Mouse (Mus musculus): ENCODE results near the gene Pkp2. TPM values are rescaled to one million over a fixed set of nuclear protein-coding genes. Genes with fewer than 3 reads are reported as not detected.

Gene Pkp2
- total RNA-seq, 1 experiment, result 57.7 TPM

- Histone ChIP-seq H3K27ac (ENCODE audit: insufficient read depth, low read depth, low read length, poor library complexity, severe bottlenecking) (no peak overlapping the region), H3K9me3 (ENCODE audit: control insufficient read depth, insufficient read depth, low read depth, low read length) (no peaks in the 10 kb centered on the region), H3K4me1 (ENCODE audit: control insufficient read depth in 2 of 2, insufficient read depth in 2 of 2, low read length in 2 of 2, poor library complexity in 1 of 2) (no peaks in the 10 kb centered on the region), H3K36me3 (ENCODE audit: control insufficient read depth, insufficient read depth, low read length, poor library complexity, severe bottlenecking) (peaks cover 2% of the 10 kb centered on the region; the same call in 1 of the 2 replicates), H3K4me3 (ENCODE audit: insufficient read depth in 1 of 2, low read depth in 1 of 2, low read length in 2 of 2, poor library complexity in 1 of 2, severe bottlenecking in 1 of 2) (no peak overlapping the region), H3K9ac (ENCODE audit: insufficient read depth, low read depth, low read length, poor library complexity, severe bottlenecking) (no peak overlapping the region)
- no peak for DNase-seq (ENCODE audit: low read depth, low spot score)
- in situ Hi-C loops (cut with MboI; ENCODE audit: low sequenced_read_pairs in 2 of 2, unreplicated experiment in 2 of 2), result no loop called here
- TF ChIP-seq ZNF384 (IDR thresholded peaks at IDR 0.05; ENCODE audit: low read depth, low read length) (no peak), ZC3H11A (IDR thresholded peaks at IDR 0.05; ENCODE audit: borderline replicate concordance, low read depth, low read length) (no peak), MAFK (IDR thresholded peaks at IDR 0.05; ENCODE audit: insufficient read depth, low read depth, low read length) (no peak), CHD2 (IDR thresholded peaks at IDR 0.05; ENCODE audit: low read depth, low read length) (no peak), HCFC1 (IDR thresholded peaks at IDR 0.05; ENCODE audit: borderline replicate concordance, insufficient read depth, low read length) (no peak)
Observed at GRCm38 (mm10) chr16:16250470-16250869, 37.4 kb downstream of the Pkp2 start.

DNA sequence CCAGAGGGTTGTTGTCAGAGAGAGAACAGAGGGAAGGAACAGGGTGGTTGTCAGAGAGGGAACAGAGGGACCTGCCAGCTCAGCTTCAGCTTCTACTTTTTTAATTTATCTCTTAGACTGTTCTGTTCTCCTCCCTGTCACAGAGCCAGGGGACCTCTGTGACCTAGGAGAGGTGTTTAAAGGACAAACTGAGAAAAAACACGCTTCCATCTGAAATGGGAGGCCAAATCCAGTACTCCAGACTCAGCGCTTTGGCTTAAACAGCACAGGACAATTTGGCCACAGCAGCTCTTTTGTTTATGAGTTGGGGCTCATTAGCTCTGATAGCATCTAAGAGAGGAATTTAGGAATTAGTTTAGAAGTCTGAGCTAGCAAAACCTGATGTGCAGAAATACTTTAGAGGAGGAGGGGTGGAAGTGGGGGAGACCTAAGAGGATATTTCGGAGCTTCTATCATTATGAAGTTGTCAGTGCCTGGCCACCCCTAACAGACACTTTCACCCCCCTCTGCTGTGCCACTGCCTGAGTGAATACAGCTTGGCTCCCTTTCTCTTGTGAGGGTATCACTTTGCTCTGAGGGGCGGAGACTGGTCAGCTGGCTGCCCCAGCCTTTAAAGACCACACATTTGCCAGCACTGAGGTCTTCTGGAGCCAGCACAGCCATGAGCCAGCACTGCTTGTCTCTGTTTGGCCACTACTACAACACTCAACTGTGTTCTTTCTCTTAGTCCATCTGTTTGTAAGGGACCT is 40.4 kb downstream of the Pkp2 start:
- H3K27ac ChIP-seq (ENCODE audit: insufficient read depth, low read depth, low read length, poor library complexity, severe bottlenecking), result no peak overlapping the region
- H3K36me3 ChIP-seq (ENCODE audit: control insufficient read depth, insufficient read depth, low read length, poor library complexity, severe bottlenecking), result no peaks in the 10 kb centered on the region; the same call in 1 of the 2 replicates
- H3K4me3 ChIP-seq (ENCODE audit: insufficient read depth in 1 of 2, low read depth in 1 of 2, low read length in 2 of 2, poor library complexity in 1 of 2, severe bottlenecking in 1 of 2), result no peak overlapping the region
- no peak for TF ChIP-seq ZNF384 (IDR thresholded peaks at IDR 0.05; ENCODE audit: low read depth, low read length)
- TF ChIP-seq HCFC1 (IDR thresholded peaks at IDR 0.05; ENCODE audit: borderline replicate concordance, insufficient read depth, low read length), result no peak
- no peak for TF ChIP-seq MAFK (IDR thresholded peaks at IDR 0.05; ENCODE audit: insufficient read depth, low read depth, low read length)
- no peak for TF ChIP-seq CHD2 (IDR thresholded peaks at IDR 0.05; ENCODE audit: low read depth, low read length)
- no peak for TF ChIP-seq ZC3H11A (IDR thresholded peaks at IDR 0.05; ENCODE audit: borderline replicate concordance, low read depth, low read length)
- no peaks in the 10 kb centered on the region for H3K4me1 ChIP-seq (ENCODE audit: control insufficient read depth in 2 of 2, insufficient read depth in 2 of 2, low read length in 2 of 2, poor library complexity in 1 of 2)
- in situ Hi-C loops (cut with MboI; ENCODE audit: low sequenced_read_pairs in 2 of 2, unreplicated experiment in 2 of 2), result no loop called here
- H3K9me3 ChIP-seq (ENCODE audit: control insufficient read depth, insufficient read depth, low read depth, low read length), result no peaks in the 10 kb centered on the region
- H3K9ac ChIP-seq (ENCODE audit: insufficient read depth, low read depth, low read length, poor library complexity, severe bottlenecking), result no peak overlapping the region
- no peak for DNase-seq (ENCODE audit: low read depth, low spot score)

GRCm38 (mm10) chr16:16255217-16255616 is 42.1 kb downstream of the Pkp2 start:
- Histone ChIP-seq H3K4me3 (ENCODE audit: insufficient read depth in 1 of 2, low read depth in 1 of 2, low read length in 2 of 2, poor library complexity in 1 of 2, severe bottlenecking in 1 of 2) (no peak overlapping the region), H3K27ac (ENCODE audit: insufficient read depth, low read depth, low read length, poor library complexity, severe bottlenecking) (no peak overlapping the region), H3K4me1 (ENCODE audit: control insufficient read depth in 2 of 2, insufficient read depth in 2 of 2, low read length in 2 of 2, poor library complexity in 1 of 2) (no peaks in the 10 kb centered on the region), H3K36me3 (ENCODE audit: control insufficient read depth, insufficient read depth, low read length, poor library complexity, severe bottlenecking) (no peaks in the 10 kb centered on the region; the same call in 1 of the 2 replicates), H3K9me3 (ENCODE audit: control insufficient read depth, insufficient read depth, low read depth, low read length) (no peaks in the 10 kb centered on the region), H3K9ac (ENCODE audit: insufficient read depth, low read depth, low read length, poor library complexity, severe bottlenecking) (no peak overlapping the region)
- DNase-seq (ENCODE audit: low read depth, low spot score), result no peak
- TF ChIP-seq HCFC1 (IDR thresholded peaks at IDR 0.05; ENCODE audit: borderline replicate concordance, insufficient read depth, low read length) (no peak), ZC3H11A (IDR thresholded peaks at IDR 0.05; ENCODE audit: borderline replicate concordance, low read depth, low read length) (no peak), CHD2 (IDR thresholded peaks at IDR 0.05; ENCODE audit: low read depth, low read length) (no peak), MAFK (IDR thresholded peaks at IDR 0.05; ENCODE audit: insufficient read depth, low read depth, low read length) (no peak), ZNF384 (IDR thresholded peaks at IDR 0.05; ENCODE audit: low read depth, low read length) (no peak)
- in situ Hi-C loops (cut with MboI; ENCODE audit: low sequenced_read_pairs in 2 of 2, unreplicated experiment in 2 of 2), result no loop called here

- no peak overlapping the region for H3K9ac ChIP-seq (ENCODE audit: insufficient read depth, low read depth, low read length, poor library complexity, severe bottlenecking)
- no peak for TF ChIP-seq MAFK (IDR thresholded peaks at IDR 0.05; ENCODE audit: insufficient read depth, low read depth, low read length)
- TF ChIP-seq ZNF384 (IDR thresholded peaks at IDR 0.05; ENCODE audit: low read depth, low read length), result no peak
- TF ChIP-seq ZC3H11A (IDR thresholded peaks at IDR 0.05; ENCODE audit: borderline replicate concordance, low read depth, low read length), result no peak
- TF ChIP-seq HCFC1 (IDR thresholded peaks at IDR 0.05; ENCODE audit: borderline replicate concordance, insufficient read depth, low read length), result no peak
- no peak for TF ChIP-seq CHD2 (IDR thresholded peaks at IDR 0.05; ENCODE audit: low read depth, low read length)
- no peaks in the 10 kb centered on the region for H3K4me1 ChIP-seq (ENCODE audit: control insufficient read depth in 2 of 2, insufficient read depth in 2 of 2, low read length in 2 of 2, poor library complexity in 1 of 2)
- no peak overlapping the region for H3K27ac ChIP-seq (ENCODE audit: insufficient read depth, low read depth, low read length, poor library complexity, severe bottlenecking)
- H3K4me3 ChIP-seq (ENCODE audit: insufficient read depth in 1 of 2, low read depth in 1 of 2, low read length in 2 of 2, poor library complexity in 1 of 2, severe bottlenecking in 1 of 2), result no peak overlapping the region
- in situ Hi-C loops (cut with MboI; ENCODE audit: low sequenced_read_pairs in 2 of 2, unreplicated experiment in 2 of 2), result no loop called here
- H3K36me3 ChIP-seq (ENCODE audit: control insufficient read depth, insufficient read depth, low read length, poor library complexity, severe bottlenecking), result no peaks in the 10 kb centered on the region; the same call in 1 of the 2 replicates
- no peaks in the 10 kb centered on the region for H3K9me3 ChIP-seq (ENCODE audit: control insufficient read depth, insufficient read depth, low read depth, low read length)
- DNase-seq (ENCODE audit: low read depth, low spot score), result no peak
Observed at GRCm38 (mm10) chr16:16255874-16256273, 42.8 kb downstream of the Pkp2 start.

All from ES-E14 (cell line).